Mouse (Mus musculus) right cerebral cortex, postnatal 10 days (tissue): ENCODE measurements around the gene Fgfr2.

Experiments used
- DNase-seq, 2 experiments: peaks; one replicate each; pipeline ENCODE4 v3.0.0; 2021; ENCODE audit warnings: low spot score in 2 of 2

Gene Fgfr2

GRCm38 (mm10) chr7:132179049-132179448 lies 944.1 kb downstream of the Fgfr2 start:
- no peak for DNase-seq

DNA sequence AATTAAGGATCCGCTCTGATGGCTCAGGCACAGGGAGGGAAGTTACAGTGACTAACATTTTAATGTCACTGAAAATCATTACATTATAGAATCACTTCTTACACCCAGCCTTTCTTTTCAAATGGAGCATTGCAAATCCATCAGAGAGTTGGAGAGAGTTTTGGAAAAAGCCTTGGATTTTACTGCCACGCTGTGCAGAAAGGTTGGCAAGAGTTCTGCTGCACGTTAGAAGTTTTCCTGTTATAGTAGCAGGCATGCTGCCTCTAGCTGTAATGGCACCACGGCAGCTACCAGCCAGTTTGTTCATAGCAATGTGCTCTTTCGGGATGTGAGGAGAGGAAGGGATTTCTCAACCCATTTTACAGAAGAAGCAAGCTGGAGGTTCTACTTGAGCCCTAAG lies 948.4 kb downstream of the Fgfr2 start:
- peak in 1 of 2 experiments; percentile 52 for DNase-seq

GRCm38 (mm10) chr7:132174296-132174695 lies 948.9 kb downstream of the Fgfr2 start:
- no peak for DNase-seq

DNA sequence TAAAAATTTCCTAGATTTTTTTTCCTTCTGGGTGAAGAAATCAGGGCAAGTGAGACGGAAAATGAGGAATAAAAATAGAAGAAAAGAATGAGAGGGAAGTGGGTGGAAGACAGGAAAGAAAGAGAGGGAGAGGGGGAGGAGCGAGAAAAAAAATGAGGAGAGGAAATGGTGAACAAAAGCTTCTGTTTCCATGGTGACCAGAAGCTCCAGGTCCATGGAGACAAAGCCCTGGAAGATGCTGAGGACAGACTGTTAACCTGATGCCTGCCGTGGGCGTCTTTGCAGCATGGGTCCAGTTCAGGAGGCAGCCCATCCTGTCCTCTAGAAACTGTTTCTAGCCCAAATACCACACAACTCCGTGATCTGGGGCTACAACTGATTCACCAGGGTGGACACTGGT lies 950.9 kb downstream of the Fgfr2 start:
- DNase-seq: peak; percentile 50 to 72

DNA sequence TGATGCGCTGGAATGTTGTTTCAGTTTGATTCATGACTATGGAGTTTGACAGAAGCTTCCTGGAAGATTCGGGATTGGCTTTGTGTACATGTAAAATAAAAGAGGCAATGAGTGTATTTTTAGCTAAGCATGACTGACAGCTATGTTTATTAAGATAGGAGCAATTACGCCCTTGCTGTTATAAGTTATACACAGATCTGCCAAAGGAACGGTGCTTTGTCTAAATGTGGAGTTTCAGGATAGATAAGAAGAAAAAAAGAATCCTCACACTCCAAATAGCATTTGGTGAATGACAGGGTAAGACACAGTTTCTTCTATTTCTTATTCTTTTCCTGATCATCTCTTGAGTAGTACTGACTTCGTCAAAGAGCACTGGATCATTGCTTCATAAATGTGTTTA lies 951.4 kb downstream of the Fgfr2 start:
- DNase-seq: no peak

- no peak for DNase-seq
Observed at GRCm38 (mm10) chr7:132169419-132170169, 953.6 kb downstream of the Fgfr2 start.

GRCm38 (mm10) chr7:132167239-132167638 lies 955.9 kb downstream of the Fgfr2 start:
- no peak for DNase-seq

DNA sequence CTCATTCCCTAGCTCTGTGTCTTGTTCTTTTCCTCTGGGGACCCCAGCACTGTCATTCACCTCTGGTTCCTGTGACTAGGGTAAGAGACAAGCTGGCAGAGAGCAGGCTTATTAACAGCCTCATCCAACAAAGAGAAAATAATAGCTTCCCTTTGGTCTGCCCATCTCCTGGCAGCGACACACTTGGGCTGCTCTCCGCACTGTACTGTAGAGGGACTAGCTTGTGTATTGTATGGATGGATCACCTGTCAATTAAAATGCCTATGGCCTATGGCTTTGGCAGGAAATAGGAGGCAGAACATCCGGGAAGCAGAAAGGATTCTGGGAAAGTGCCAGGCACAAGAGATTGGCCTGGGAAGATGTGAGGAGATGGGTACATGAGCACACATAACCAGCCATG lies 960.9 kb downstream of the Fgfr2 start:
- no peak for DNase-seq

DNA sequence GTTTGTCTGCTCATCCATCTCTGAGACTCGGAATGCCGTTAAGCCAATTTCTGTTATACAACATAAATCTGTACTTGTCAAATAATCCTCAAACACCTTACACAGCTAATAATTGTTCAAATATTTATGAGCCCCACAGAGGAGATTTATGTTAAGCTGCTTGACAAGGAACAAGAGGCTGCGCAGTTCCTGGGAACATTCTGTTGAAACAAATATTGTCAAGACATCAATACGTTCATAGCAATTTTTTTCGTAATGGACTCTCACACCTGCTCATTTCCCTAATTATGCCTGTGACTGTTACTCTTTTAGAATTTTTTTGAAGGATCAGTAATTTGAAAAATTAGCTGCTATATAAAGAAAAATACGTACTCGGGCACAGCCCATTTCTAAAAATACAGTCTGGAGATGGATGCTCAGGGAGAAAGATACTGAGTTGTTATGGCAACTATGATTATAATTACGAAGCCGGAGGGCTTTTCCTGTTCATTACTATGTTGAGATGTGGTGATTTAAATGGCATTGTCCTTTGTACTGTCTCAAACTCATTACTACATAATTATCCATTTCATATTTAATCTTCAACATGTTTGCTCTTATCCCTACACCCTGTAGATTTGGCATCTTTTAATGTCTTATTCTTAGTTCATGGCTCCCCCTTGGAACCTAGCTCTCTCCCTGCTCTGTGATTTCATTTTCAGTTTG lies 964.7 kb downstream of the Fgfr2 start:
- DNase-seq: no peak

- DNase-seq: no peak
Observed at GRCm38 (mm10) chr7:132154368-132154961, 968.7 kb downstream of the Fgfr2 start, which contains the start of gene Cpxm2. Gene Cpxm2, minus strand, starts transcription at chr7:132154739.

DNA sequence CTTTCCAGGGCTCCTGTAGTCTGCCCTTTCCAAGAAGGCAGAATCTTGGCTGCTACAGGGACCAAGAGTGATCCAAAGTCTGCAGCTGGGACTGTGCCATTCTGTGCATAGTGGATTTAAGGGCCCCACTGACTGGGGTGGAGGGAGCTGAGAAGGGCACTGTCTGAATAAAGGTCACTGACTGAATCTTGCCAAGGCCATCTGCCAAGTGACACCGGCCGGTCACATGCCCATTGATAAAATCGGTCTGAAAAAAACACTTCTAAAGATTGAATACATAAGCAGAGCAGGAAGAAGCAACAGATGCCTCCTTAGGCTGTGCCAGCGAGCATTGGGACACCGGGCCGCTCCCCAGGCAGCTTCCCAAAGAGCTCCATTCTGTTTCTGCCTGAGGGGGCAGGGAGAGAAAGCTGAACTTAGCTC lies 969.4 kb downstream of the Fgfr2 start:
- DNase-seq: peak; percentile 76 to 80

GRCm38 (mm10) chr7:132145227-132145800 lies 977.8 kb downstream of the Fgfr2 start:
- DNase-seq: peak; percentile 60 to 64

DNA sequence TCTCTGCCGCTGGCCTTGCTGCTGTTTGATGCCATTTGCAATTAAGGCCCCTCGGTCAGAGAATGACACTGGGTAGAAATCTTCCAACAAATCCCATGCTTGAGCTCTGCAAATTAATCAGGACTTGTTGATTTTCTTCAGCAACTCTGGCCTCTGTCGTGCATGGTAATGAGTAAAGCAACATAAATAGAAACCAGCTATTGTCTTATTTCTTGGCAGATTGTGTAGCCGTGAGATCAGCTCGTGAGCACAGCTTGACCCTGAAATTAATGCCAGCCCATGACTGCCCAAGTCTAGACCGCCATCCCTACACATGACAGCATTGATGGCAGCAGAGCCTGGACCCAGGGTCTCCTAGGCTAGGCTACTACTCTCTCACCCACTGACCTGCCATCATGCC lies 994.5 kb downstream of the Fgfr2 start:
- no peak for DNase-seq

GRCm38 (mm10) chr7:132124948-132125347 lies 998.2 kb downstream of the Fgfr2 start:
- peak in 1 of 2 experiments; percentile 39 for DNase-seq

- DNase-seq: no peak
Observed at GRCm38 (mm10) chr7:132123211-132123610, 999.9 kb downstream of the Fgfr2 start.

DNA sequence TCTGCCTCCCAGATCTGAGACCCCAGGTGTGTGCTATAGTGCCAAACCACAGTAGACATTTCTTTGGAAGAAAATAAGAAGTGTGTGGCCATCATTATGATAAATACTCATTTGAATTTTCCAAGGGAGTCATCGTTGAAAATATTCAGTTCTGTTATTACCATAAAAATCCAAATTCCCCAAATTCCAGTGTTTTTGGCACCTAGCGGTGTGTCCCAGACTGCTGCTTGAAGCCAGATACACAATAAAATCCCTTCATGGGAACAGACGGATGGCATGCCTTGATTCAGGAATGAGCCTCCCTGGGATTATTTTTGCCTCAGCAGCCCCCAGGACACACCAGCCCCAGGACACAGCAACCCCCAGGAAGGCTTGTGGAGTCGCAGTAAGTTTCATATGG lies 1003.3 kb downstream of the Fgfr2 start:
- no peak for DNase-seq

GRCm38 (mm10) chr7:132111770-132112169 lies 1011.4 kb downstream of the Fgfr2 start:
- no peak for DNase-seq

GRCm38 (mm10) chr7:132110308-132110707 lies 1012.8 kb downstream of the Fgfr2 start:
- no peak for DNase-seq

GRCm38 (mm10) chr7:132106891-132107290 lies 1016.3 kb downstream of the Fgfr2 start:
- DNase-seq: peak; percentile 58 to 59

GRCm38 (mm10) chr7:132105326-132105725 lies 1017.8 kb downstream of the Fgfr2 start:
- no peak for DNase-seq

GRCm38 (mm10) chr7:132098441-132098840 lies 1024.7 kb downstream of the Fgfr2 start:
- DNase-seq: no peak

- no peak for DNase-seq
Observed at GRCm38 (mm10) chr7:132094666-132095065, 1028.5 kb downstream of the Fgfr2 start.
